Mouse (Mus musculus) Patski (cell line): ENCODE data around the gene Cul7. TPM values are rescaled to one million over a fixed set of nuclear protein-coding genes. Genes with fewer than 3 reads are reported as not detected.
A peak's percentile ranks its signal among the peaks of the same experiment; 100 is the strongest.

ENCODE experiments used
- ATAC-seq: fragments of 100-300 bp; one replicate; pipeline ENCODE4 v1.8.0; 2021
- CTCF ChIA-PET: fragments of 350-600 bp; sonication (Branson Sonifier 250); formaldehyde crosslinking; loops from one replicate; lab custom pipeline; 2022; ENCODE audit warnings: inconsistent platforms; lab: Charles Lee
- POLR2A ChIA-PET: fragments of 350-600 bp; sonication (Branson Sonifier 250); formaldehyde crosslinking; loops from one replicate; lab custom pipeline; 2022; ENCODE audit warnings: antibody characterized with exemption, inconsistent platforms; lab: Charles Lee
- DNase-seq: peaks from one replicate; pipeline ENCODE4 v3.0.0-alpha.2; 2011; ENCODE audit warnings: low read depth, low spot score
- H3K27me3 ChIP-seq: fragments of 371-371 bp; one replicate; pipeline ENCODE4 v1.5.1; 2021
- CTCF ChIP-seq: fragments of 100-300 bp; IDR thresholded peaks from one replicate; pipeline ENCODE4 v1.5.1; 2021
- in situ Hi-C: fragments of 300-500 bp; cut with MboI; formaldehyde crosslinking; loops from 3 replicates; pipeline ENCODE4 v1.11.1; 2018; ENCODE audit warnings: low pct_unique_long_range_greater_than_20kb, mixed read lengths
- polyA plus RNA-seq: library from polyadenylated mRNA; unstranded; gene quantifications from one replicate; pipeline ENCODE4 v1.2.3, GENCODE M21; 2021

Cul7 gene
- polyA plus RNA-seq, 1 experiment from 2014 or later = 109 TPM

GRCm38 (mm10) chr17:46628471-46628790 is 21.7 kb upstream of the Cul7 start:
- no peak for DNase-seq
- ATAC-seq = no peak
- TF ChIP-seq CTCF = no peak
- CTCF ChIA-PET = no interaction called here
- H3K27me3 ChIP-seq = no peaks in the 10 kb centered on the region
- POLR2A ChIA-PET = interaction anchor here (0.6 to 2.6 kb wide), 3 partner anchors 19 to 33 kb away, joined by 5 to 8 read pairs (median 7); no protein-coding TSS in a partner anchor
- in situ Hi-C loops = no loop called here

DNA sequence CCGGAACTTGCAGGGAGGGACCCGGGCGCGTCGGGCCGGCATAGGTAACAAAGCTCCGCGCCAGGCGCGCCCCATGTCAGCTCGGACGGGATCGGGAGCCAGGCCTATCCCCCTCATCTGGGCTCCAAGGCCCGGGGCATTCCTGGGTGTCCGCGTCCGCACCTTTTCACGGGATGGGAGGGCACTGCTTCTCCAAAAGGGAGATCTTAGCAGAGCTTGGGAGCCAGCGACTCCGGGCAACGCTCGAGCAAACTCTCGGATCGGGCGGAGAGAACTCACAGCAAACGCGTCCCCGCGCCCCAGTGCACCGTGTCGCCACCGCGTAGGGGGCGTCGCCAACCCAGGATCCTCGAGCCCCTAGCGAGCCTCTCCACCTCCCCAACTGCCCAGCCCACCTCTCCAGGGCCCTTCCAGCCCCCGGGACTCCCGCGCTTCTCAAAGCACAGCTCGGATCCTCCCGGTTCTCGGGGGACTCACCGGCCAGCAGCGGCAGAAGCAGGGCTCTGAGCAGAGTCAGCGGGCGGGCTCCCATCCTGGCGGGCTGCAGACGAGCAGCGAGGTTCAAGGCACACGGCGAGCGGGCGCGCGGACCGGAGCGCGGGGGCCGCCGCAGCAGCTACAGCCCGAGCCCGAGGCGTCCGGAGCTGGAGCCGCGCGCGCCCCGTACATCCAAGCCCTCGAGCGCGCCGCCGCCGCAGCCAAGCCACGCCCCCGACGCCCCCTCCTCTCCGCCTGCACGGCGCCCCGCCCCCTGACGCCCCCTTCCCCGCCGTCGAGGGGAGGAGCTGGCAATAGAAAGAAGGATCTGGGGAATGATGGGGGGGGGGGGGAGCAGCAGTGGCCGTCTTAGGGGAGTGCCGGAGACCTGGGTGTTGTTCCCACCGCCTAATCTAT is 21.1 kb upstream of the Cul7 start, which contains the start of gene Ptk7:
Gene Ptk7, minus strand, starts transcription at position 714 of the 894 bp plus-strand sequence.
- ATAC-seq (peak; percentile 58), DNase-seq (no peak)
- ChIA-PET POLR2A (interaction anchor here (0.6 to 2.6 kb wide), 4 partner anchors 19 to 52 kb away, joined by 3 to 8 read pairs (median 6); partner anchors contain the start of gene Klhdc3), CTCF (interaction anchor here (0.8 kb wide), 1 partner anchor 20 kb away, joined by 4 read pairs; no protein-coding TSS in a partner anchor)
- in situ Hi-C loops = no loop called here
- H3K27me3 ChIP-seq = no peaks in the 10 kb centered on the region
- TF ChIP-seq CTCF = no peak

DNA sequence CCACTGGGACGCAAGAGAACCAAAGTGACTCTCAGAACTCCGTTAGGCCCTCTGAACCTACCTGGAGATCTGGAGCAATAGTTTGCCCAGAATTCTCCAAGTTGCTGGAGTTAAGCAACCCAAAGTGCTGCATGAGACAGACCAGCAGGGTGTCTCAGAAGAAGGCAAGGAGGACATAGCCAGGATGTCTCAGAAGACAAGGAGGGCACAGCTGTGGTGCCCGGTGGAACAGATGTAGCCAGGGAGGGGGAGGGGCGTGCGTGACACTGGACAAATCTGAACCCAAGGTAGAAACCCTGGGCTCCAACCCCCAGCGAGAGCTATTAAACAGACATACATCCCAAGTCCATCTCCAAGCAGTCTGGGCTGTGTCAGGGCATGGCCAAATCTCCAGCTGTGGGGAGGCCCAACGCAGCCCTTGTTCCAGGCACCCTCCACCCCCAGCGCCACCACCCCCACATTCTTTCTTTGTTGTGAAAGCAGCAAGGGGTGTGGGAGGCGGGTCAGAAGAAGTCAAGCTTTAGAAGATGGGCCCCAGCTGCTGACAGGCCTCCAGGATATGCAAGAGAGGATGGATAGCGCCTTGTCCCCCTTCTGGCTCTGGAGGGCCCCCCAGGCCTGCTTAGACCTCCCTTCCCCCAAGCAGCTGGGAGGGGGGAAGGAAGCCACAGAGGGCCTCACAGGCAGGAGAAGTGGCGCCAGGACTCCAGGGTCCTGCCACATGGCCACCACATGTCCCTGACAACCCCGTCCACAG is 20.3 kb upstream of the Cul7 start:
- no peaks in the 10 kb centered on the region for H3K27me3 ChIP-seq
- ATAC-seq (peak; percentile 57), DNase-seq (no peak)
- TF ChIP-seq CTCF = no peak
- ChIA-PET CTCF (interaction anchor here (0.8 to 1.2 kb wide), 2 partner anchors 20 to 25 kb away, joined by 3 to 4 read pairs; no protein-coding TSS in a partner anchor), POLR2A (interaction anchor here (1.0 to 2.6 kb wide), 2 partner anchors 20 to 51 kb away, joined by 3 to 8 read pairs; partner anchors contain the start of gene Klhdc3)
- in situ Hi-C loops = no loop called here

DNA sequence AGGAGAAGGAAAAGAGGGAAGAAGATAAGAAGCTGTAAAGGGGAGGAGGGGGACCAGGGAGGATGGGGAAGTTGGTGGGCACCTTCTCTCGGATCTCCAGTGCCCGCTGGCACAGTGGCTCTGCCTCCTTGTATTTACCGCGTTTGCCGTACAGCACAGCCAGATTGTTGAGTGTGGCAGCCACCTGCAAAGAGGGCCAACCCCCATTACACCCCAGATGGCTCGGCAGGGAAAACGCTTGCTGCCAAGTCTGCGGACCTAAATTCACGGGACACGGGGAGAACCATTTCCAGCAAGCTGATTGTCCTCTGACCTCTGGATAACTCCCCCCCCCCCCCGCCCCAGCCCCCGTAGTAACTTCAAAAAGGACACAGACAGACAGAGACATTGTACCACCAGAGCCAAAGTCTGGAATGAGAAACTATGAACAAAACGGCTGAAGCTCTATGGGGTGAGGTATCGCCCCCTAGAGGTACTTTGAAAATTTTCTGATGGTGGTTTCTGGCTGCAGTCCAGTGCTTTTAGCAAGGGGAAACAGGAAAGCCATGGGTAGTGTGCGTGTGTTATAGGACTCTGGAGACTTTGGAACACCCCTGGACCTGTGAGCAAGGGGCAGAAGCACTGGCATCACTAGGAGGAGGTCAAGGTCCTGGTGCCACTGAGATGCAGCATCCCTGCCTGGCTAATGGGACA is 13.2 kb upstream of the Cul7 start:
- no peak for DNase-seq

GRCm38 (mm10) chr17:46639929-46640328 is 10.2 kb upstream of the Cul7 start:
- in situ Hi-C loops = loop anchor here (5.0 kb wide), 1 partner anchor 43 kb away; no protein-coding TSS in a partner anchor
- no peak for ATAC-seq
- no peak for DNase-seq
- no peaks in the 10 kb centered on the region for H3K27me3 ChIP-seq
- TF ChIP-seq CTCF = no peak
- POLR2A ChIA-PET = no interaction called here
- CTCF ChIA-PET = no interaction called here

More for the DNA sequence above, 13.2 kb upstream of the Cul7 start:
- in situ Hi-C loops = no loop called here
- no peaks in the 10 kb centered on the region for H3K27me3 ChIP-seq
- POLR2A ChIA-PET = interaction anchor here (0.7 kb wide), 1 partner anchor 27 kb away, joined by 4 read pairs; no protein-coding TSS in a partner anchor
- CTCF ChIA-PET = interaction anchor here (0.8 to 1.5 kb wide), 3 partner anchors 8 to 88 kb away, joined by 3 to 6 read pairs (median 4); partner anchors contain the start of genes Klc4 and Mrpl2
- ATAC-seq = no peak
- TF ChIP-seq CTCF = no peak

DNA sequence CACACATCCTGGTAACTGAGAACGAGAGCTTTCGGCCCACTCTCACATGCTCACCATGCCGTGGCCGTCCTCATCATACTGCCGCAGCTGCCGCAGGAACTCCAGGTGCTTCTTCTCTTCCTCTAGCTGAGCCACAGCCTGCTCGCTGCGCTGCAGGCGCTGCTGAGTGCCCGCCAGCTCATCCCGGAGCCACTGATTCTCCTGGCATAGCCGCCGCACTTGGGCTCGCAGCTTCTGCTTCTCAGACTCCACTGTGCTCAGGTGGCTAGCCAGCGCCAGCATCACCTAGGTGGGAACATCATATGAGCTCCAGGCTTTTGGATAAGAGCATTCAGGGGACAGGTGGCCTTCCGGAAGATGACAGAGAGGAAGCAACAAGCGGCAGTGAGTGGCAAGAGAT is 8.1 kb upstream of the Cul7 start:
- DNase-seq (no peak), ATAC-seq (no peak)
- POLR2A ChIA-PET = no interaction called here
- TF ChIP-seq CTCF = no peak
- in situ Hi-C loops = loop anchor here (5.0 kb wide), 1 partner anchor 45 kb away; no protein-coding TSS in a partner anchor
- H3K27me3 ChIP-seq = no peaks in the 10 kb centered on the region
- CTCF ChIA-PET = interaction anchor here (1.0 kb wide), 1 partner anchor 12 kb away, joined by 3 read pairs; no protein-coding TSS in a partner anchor

DNA sequence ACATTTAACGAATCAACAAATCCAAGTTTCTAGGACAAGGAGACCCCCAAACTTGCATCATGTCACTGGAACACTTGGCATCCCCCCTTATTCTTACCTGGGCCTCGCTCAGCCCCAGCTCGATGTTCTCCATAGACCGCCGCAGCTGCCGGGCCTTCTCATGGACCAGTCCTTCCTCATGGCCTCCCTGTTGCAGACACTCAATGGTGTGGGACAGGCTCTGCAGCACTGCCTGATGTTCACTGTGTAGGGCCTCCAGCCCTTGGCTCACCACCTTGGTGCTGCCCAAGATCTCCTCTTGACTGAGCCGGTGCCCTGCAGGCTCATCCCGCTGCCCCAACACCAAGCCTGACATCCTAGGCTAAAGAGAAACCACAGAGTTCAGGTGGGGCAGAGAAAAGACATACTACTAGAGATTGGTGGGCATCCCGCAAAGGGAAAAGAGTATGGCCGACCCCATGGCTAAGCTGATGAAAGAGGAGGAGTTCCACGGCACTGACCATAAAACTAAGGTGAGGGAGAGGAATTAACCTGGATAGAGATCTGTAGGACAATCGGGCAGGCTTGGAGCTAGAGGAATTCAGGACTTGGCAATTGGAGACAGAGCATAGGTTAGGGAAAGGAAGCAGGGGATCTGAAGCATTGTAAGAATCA is 5.9 kb upstream of the Cul7 start:
- no peak for ATAC-seq
- ChIA-PET POLR2A (interaction anchor here (0.9 to 1.2 kb wide), 3 partner anchors 15 to 70 kb away, joined by 3 to 5 read pairs (median 3); no protein-coding TSS in a partner anchor), CTCF (interaction anchor here (1.3 to 2.6 kb wide), 3 partner anchors 8 to 70 kb away, joined by 4 to 7 read pairs (median 6); no protein-coding TSS in a partner anchor)
- DNase-seq = no peak
- H3K27me3 ChIP-seq = no peaks in the 10 kb centered on the region
- in situ Hi-C loops = loop anchor here (5.0 kb wide), 1 partner anchor 47 kb away; no protein-coding TSS in a partner anchor
- no peak for TF ChIP-seq CTCF

- POLR2A ChIA-PET = interaction anchor here (0.9 to 1.2 kb wide), 3 partner anchors 14 to 69 kb away, joined by 3 to 5 read pairs (median 3); no protein-coding TSS in a partner anchor
- in situ Hi-C loops = loop anchor here (5.0 kb wide), 1 partner anchor 48 kb away; no protein-coding TSS in a partner anchor
- CTCF ChIA-PET = interaction anchor here (2.3 to 2.6 kb wide), 2 partner anchors 9 to 69 kb away, joined by 6 to 7 read pairs; no protein-coding TSS in a partner anchor
- ATAC-seq = peak; percentile 9
- H3K27me3 ChIP-seq = no peaks in the 10 kb centered on the region
- no peak for DNase-seq
- no peak for TF ChIP-seq CTCF
These were observed 5.1 kb upstream of the Cul7 start for GRCm38 (mm10) chr17:46644916-46645475.
